Mouse (Mus musculus) brain, embryonic 14.5 days (tissue): ENCODE results near the gene Pmpcb. TPM values are rescaled to one million over a fixed set of nuclear protein-coding genes. Genes with fewer than 3 reads are reported as not detected.
A peak's percentile ranks its signal among the peaks of the same experiment; 100 is the strongest.

Experiments used
- DNase-seq: peaks from one replicate; pipeline ENCODE4 v3.0.0-alpha.2; 2011; ENCODE audit warnings: low read depth
- CTCF ChIP-seq: fragments of 200-500 bp; IDR thresholded peaks from 2 replicates; pipeline ENCODE4 v1.5.1; 2012; ENCODE audit warnings: inconsistent platforms, mild to moderate bottlenecking, moderate library complexity, borderline replicate concordance; ENCODE audit not compliant: insufficient read depth, insufficient read length; ENCODE audit errors: extremely low read depth
- POLR2A ChIP-seq: fragments of 200-500 bp; IDR thresholded peaks from 2 replicates; pipeline ENCODE4 v1.6.1; 2012; ENCODE audit warnings: mild to moderate bottlenecking, inconsistent platforms, borderline replicate concordance; ENCODE audit not compliant: poor library complexity, insufficient read depth, insufficient read length, severe bottlenecking; ENCODE audit errors: extremely low read depth
- polyA plus RNA-seq: library from polyadenylated mRNA; depleted of rRNA; stranded (reverse); fragments of >200 nt; gene quantifications from 2 replicates; pipeline ENCODE4 v1.2.3, GENCODE M21; 2012

The Pmpcb gene
- polyA plus RNA-seq, 1 experiment = 66.7 TPM

- TF ChIP-seq POLR2A = no peak
- no peak for TF ChIP-seq CTCF
- peak; percentile 7 for DNase-seq
Measured at GRCm38 (mm10) chr5:21735100-21735499, 1.8 kb upstream of the Pmpcb start.

GRCm38 (mm10) chr5:21735584-21735983, 1.4 kb upstream of the Pmpcb start:
- TF ChIP-seq POLR2A (no peak), CTCF (peak; percentile 54; the same call in 1 of the 2 replicates)
- DNase-seq = peak; percentile 74

- no peak for DNase-seq
- TF ChIP-seq CTCF = no peak
- TF ChIP-seq POLR2A = no peak
Measured at GRCm38 (mm10) chr5:21736046-21736445, 895 bp upstream of the Pmpcb start.

- DNase-seq = no peak
- no peak for TF ChIP-seq POLR2A
- TF ChIP-seq CTCF = no peak
Measured at GRCm38 (mm10) chr5:21737620-21738019, 679 bp downstream of the Pmpcb start.

- DNase-seq = no peak
Measured at GRCm38 (mm10) chr5:21739120-21739519, 2.2 kb downstream of the Pmpcb start.

GRCm38 (mm10) chr5:21739881-21740280, 2.9 kb downstream of the Pmpcb start:
- no peak for TF ChIP-seq CTCF
- TF ChIP-seq POLR2A = no peak
- no peak for DNase-seq

More at GRCm38 (mm10) chr5:21739120-21739519, 2.2 kb downstream of the Pmpcb start:
- no peak for TF ChIP-seq POLR2A
- TF ChIP-seq CTCF = no peak

- no peak for DNase-seq
- TF ChIP-seq CTCF = no peak
- no peak for TF ChIP-seq POLR2A
Measured at GRCm38 (mm10) chr5:21743606-21744005, 6.7 kb downstream of the Pmpcb start.

GRCm38 (mm10) chr5:21744651-21745050, 7.7 kb downstream of the Pmpcb start:
- TF ChIP-seq POLR2A (no peak), CTCF (no peak)
- DNase-seq = no peak

- no peak for DNase-seq
- TF ChIP-seq POLR2A (no peak), CTCF (no peak)
Measured at GRCm38 (mm10) chr5:21745966-21746365, 9.0 kb downstream of the Pmpcb start.

- DNase-seq = no peak
- TF ChIP-seq CTCF = no peak
- TF ChIP-seq POLR2A = no peak
Measured at GRCm38 (mm10) chr5:21768506-21768905, 31.6 kb downstream of the Pmpcb start.

GRCm38 (mm10) chr5:21769841-21770240, 32.9 kb downstream of the Pmpcb start:
- no peak for DNase-seq
- TF ChIP-seq CTCF (no peak), POLR2A (no peak)

- TF ChIP-seq POLR2A = no peak
- TF ChIP-seq CTCF = no peak
- DNase-seq = no peak
Measured at GRCm38 (mm10) chr5:21776491-21776890, 39.5 kb downstream of the Pmpcb start.
